Mouse (Mus musculus): Measurements from ENCODE around the gene Rpl29. TPM values are rescaled to one million over a fixed set of nuclear protein-coding genes. Genes with fewer than 3 reads are reported as not detected.
A peak's percentile ranks its signal among the peaks of the same experiment; 100 is the strongest.

Rpl29 gene
- total and polyA plus RNA-seq, 2 experiments: 182 to 230 TPM

GRCm38 (mm10) chr9:106461641-106462429 is 32.6 kb downstream of the Rpl29 start:
- H3K4me3 ChIP-seq (ENCODE audit: insufficient read depth, low read depth, low read length): no peak overlapping the region
- H3K4me1 ChIP-seq (ENCODE audit: control insufficient read depth, insufficient read depth, low read length): no peaks in the 10 kb centered on the region
- no peak overlapping the region for H3K27ac ChIP-seq (replicated peaks; ENCODE audit: insufficient read depth, low read depth, low read length)
- no peak for DNase-seq (ENCODE audit: extremely low read depth, low read depth, low spot score)
- no peaks in the 10 kb centered on the region; the same call in 1 of the 2 replicates for H3K36me3 ChIP-seq (ENCODE audit: control insufficient read depth, insufficient read depth, low read length)
- H3K27me3 ChIP-seq (ENCODE audit: control insufficient read depth, insufficient read depth, low read length): no peaks in the 10 kb centered on the region
- no peak for TF ChIP-seq CTCF (IDR thresholded peaks at IDR 0.05; ENCODE audit: low read depth, low read length)
- no peak for TF ChIP-seq POLR2A (IDR thresholded peaks at IDR 0.05; ENCODE audit: extremely low read depth, insufficient read depth, low read length)
- H3K79me2 ChIP-seq (ENCODE audit: control insufficient read depth, insufficient read depth, low read length): no peaks in the 10 kb centered on the region
- WGBS: 92% methylated on average over 16 of the region's 16 CpGs
- H3K9ac ChIP-seq (ENCODE audit: low read depth, low read length): no peak overlapping the region

- DNase-seq (ENCODE audit: extremely low read depth, low read depth, low spot score): no peak
- TF ChIP-seq POLR2A (IDR thresholded peaks at IDR 0.05; ENCODE audit: extremely low read depth, insufficient read depth, low read length): no peak
- no peak for TF ChIP-seq CTCF (IDR thresholded peaks at IDR 0.05; ENCODE audit: low read depth, low read length)
- WGBS: 97% methylated on average over 12 of the region's 12 CpGs
- Histone ChIP-seq H3K4me3 (ENCODE audit: insufficient read depth, low read depth, low read length) (no peak overlapping the region), H3K4me1 (ENCODE audit: control insufficient read depth, insufficient read depth, low read length) (no peaks in the 10 kb centered on the region), H3K79me2 (ENCODE audit: control insufficient read depth, insufficient read depth, low read length) (no peaks in the 10 kb centered on the region), H3K27ac (replicated peaks; ENCODE audit: insufficient read depth, low read depth, low read length) (no peak overlapping the region), H3K36me3 (ENCODE audit: control insufficient read depth, insufficient read depth, low read length) (no peaks in the 10 kb centered on the region; the same call in 1 of the 2 replicates), H3K27me3 (ENCODE audit: control insufficient read depth, insufficient read depth, low read length) (no peaks in the 10 kb centered on the region), H3K9ac (ENCODE audit: low read depth, low read length) (no peak overlapping the region)
These were observed 33.2 kb downstream of the Rpl29 start for GRCm38 (mm10) chr9:106462430-106462800.

GRCm38 (mm10) chr9:106463122-106464063 is 34.1 kb downstream of the Rpl29 start:
- no peak overlapping the region for H3K4me3 ChIP-seq (ENCODE audit: insufficient read depth, low read depth, low read length)
- H3K9ac ChIP-seq (ENCODE audit: low read depth, low read length): no peak overlapping the region
- H3K27ac ChIP-seq (replicated peaks; ENCODE audit: insufficient read depth, low read depth, low read length): no peak overlapping the region
- H3K27me3 ChIP-seq (ENCODE audit: control insufficient read depth, insufficient read depth, low read length): no peaks in the 10 kb centered on the region
- no peaks in the 10 kb centered on the region; the same call in 1 of the 2 replicates for H3K36me3 ChIP-seq (ENCODE audit: control insufficient read depth, insufficient read depth, low read length)
- WGBS: 95% methylated on average over 21 of the region's 21 CpGs
- H3K79me2 ChIP-seq (ENCODE audit: control insufficient read depth, insufficient read depth, low read length): no peaks in the 10 kb centered on the region
- TF ChIP-seq CTCF (IDR thresholded peaks at IDR 0.05; ENCODE audit: low read depth, low read length) (no peak), POLR2A (IDR thresholded peaks at IDR 0.05; ENCODE audit: extremely low read depth, insufficient read depth, low read length) (no peak)
- no peaks in the 10 kb centered on the region for H3K4me1 ChIP-seq (ENCODE audit: control insufficient read depth, insufficient read depth, low read length)
- DNase-seq (ENCODE audit: extremely low read depth, low read depth, low spot score): no peak

- 5% methylated on average over 97 of the region's 99 CpGs for WGBS
- Histone ChIP-seq H3K27me3 (ENCODE audit: control insufficient read depth, insufficient read depth, low read length) (no peaks in the 10 kb centered on the region), H3K4me1 (ENCODE audit: control insufficient read depth, insufficient read depth, low read length) (peaks cover 2% of the 10 kb centered on the region; the same call in 1 of the 2 replicates), H3K27ac (replicated peaks; ENCODE audit: insufficient read depth, low read depth, low read length) (no peak overlapping the region), H3K4me3 (ENCODE audit: insufficient read depth, low read depth, low read length) (peak overlapping the region; percentile 42; the same call in 1 of the 2 replicates), H3K9ac (ENCODE audit: low read depth, low read length) (peak overlapping the region; percentile 37; the same call in 1 of the 2 replicates), H3K79me2 (ENCODE audit: control insufficient read depth, insufficient read depth, low read length) (no peaks in the 10 kb centered on the region), H3K36me3 (ENCODE audit: control insufficient read depth, insufficient read depth, low read length) (no peaks in the 10 kb centered on the region; the same call in 1 of the 2 replicates)
- DNase-seq (ENCODE audit: extremely low read depth, low read depth, low spot score): no peak
- no peak for TF ChIP-seq POLR2A (IDR thresholded peaks at IDR 0.05; ENCODE audit: extremely low read depth, insufficient read depth, low read length)
- TF ChIP-seq CTCF (IDR thresholded peaks at IDR 0.05; ENCODE audit: low read depth, low read length): no peak
These were observed 35.7 kb downstream of the Rpl29 start for GRCm38 (mm10) chr9:106464751-106465541.

GRCm38 (mm10) chr9:106465571-106466200 is 36.4 kb downstream of the Rpl29 start, which contains the start of gene Gpr62:
Gene Gpr62 (minus strand): TSS chr9:106465938.
- Histone ChIP-seq H3K27ac (replicated peaks; ENCODE audit: insufficient read depth, low read depth, low read length) (no peak within 1 kb of the TSS), H3K9ac (ENCODE audit: low read depth, low read length) (peak within 1 kb of the TSS; percentile 37; the same call in 1 of the 2 replicates), H3K4me1 (ENCODE audit: control insufficient read depth, insufficient read depth, low read length) (peaks cover 2% of the 10 kb centered on the region; the same call in 1 of the 2 replicates), H3K79me2 (ENCODE audit: control insufficient read depth, insufficient read depth, low read length) (no peaks in the 10 kb centered on the region), H3K36me3 (ENCODE audit: control insufficient read depth, insufficient read depth, low read length) (no peaks in the 10 kb centered on the region; the same call in 1 of the 2 replicates), H3K4me3 (ENCODE audit: insufficient read depth, low read depth, low read length) (peak within 1 kb of the TSS; percentile 42; the same call in 1 of the 2 replicates), H3K27me3 (ENCODE audit: control insufficient read depth, insufficient read depth, low read length) (no peaks in the 10 kb centered on the region)
- TF ChIP-seq POLR2A (IDR thresholded peaks at IDR 0.05; ENCODE audit: extremely low read depth, insufficient read depth, low read length): no peak
- no peak for TF ChIP-seq CTCF (IDR thresholded peaks at IDR 0.05; ENCODE audit: low read depth, low read length)
- WGBS: 48% methylated on average over 26 of the region's 26 CpGs
- DNase-seq (ENCODE audit: extremely low read depth, low read depth, low spot score): no peak

All from liver, adult 2 months (tissue).